ENCODE assay signal across 8 mouse cellular contexts in genomic region chr5:100158301-100158700, GRCm38 (mm10). TPM values are rescaled to one million over a fixed set of nuclear protein-coding genes. Genes with fewer than 3 reads are reported as not detected.
DNase-seq lines count a peak whose midpoint lies in the region; ATAC-seq lines count a peak whose summit lies in the region.

No protein-coding gene starts in this region.

- WGBS in lung, embryonic 16.5 days = 16% methylated on average over 13 of the region's 13 CpGs
- 12% methylated on average over 13 of the region's 13 CpGs for WGBS in embryonic facial prominence, embryonic 13.5 days
- WGBS in kidney, embryonic 14.5 days = 13% methylated on average over 13 of the region's 13 CpGs

- H3K36me3 ChIP-seq in lung, embryonic 16.5 days (ENCODE audit: control insufficient read depth, insufficient read depth, low read length) = no peaks in the 10 kb centered on the region
- H3K36me3 ChIP-seq in embryonic facial prominence, embryonic 13.5 days = no peaks in the 10 kb centered on the region
- H3K36me3 ChIP-seq in kidney, embryonic 14.5 days (ENCODE audit: control insufficient read depth, insufficient read depth, low read length) = no peaks in the 10 kb centered on the region

- no peak for ATAC-seq in lung, embryonic 16.5 days (ENCODE audit: low read depth)
- ATAC-seq in embryonic facial prominence, embryonic 13.5 days (ENCODE audit: insufficient number of reproducible peaks, insufficient read depth, low FRiP score, low TSS enrichment, low read depth) = no peak
- no peak for ATAC-seq in kidney, embryonic 14.5 days (ENCODE audit: low FRiP score, low TSS enrichment)

- DNase-seq in lung, postnatal 25 days (ENCODE audit: low spot score) = no peak
- peak; percentile 44 for DNase-seq in neural tube, embryonic 10.5 days (ENCODE audit: extremely low spot score, low spot score)
- DNase-seq in layer of hippocampus, adult 9-11 months = no peak
- DNase-seq in urinary bladder, postnatal 36 days (ENCODE audit: low spot score in 2 of 2) = no peak
- no peak for DNase-seq in right cerebral cortex, postnatal 25 days

- H3K4me1 ChIP-seq in lung, embryonic 16.5 days (replicated peaks; ENCODE audit: control insufficient read depth, insufficient read depth, low read length) = no peaks in the 10 kb centered on the region; the same call in 1 of the 2 replicates
- peaks cover 11% of the 10 kb centered on the region for H3K4me1 ChIP-seq in embryonic facial prominence, embryonic 13.5 days
- 0 out of 2 replicates have a peak, but pooled peaks cover 8% of the 10 kb centered on the region for H3K4me1 ChIP-seq in kidney, embryonic 14.5 days (ENCODE audit: control insufficient read depth, insufficient read depth, low read length)

- no peaks in the 10 kb centered on the region for H3K9me3 ChIP-seq in lung, embryonic 16.5 days (ENCODE audit: control insufficient read depth, low read length)
- H3K9me3 ChIP-seq in embryonic facial prominence, embryonic 13.5 days = no peaks in the 10 kb centered on the region
- H3K9me3 ChIP-seq in kidney, embryonic 14.5 days (ENCODE audit: control insufficient read depth, low read length) = no peaks in the 10 kb centered on the region

- peak overlapping the region; percentile 99 for H3K4me2 ChIP-seq in lung, embryonic 16.5 days (ENCODE audit: low read depth, low read length)
- H3K4me2 ChIP-seq in embryonic facial prominence, embryonic 13.5 days = peak overlapping the region; percentile 100
- H3K4me2 ChIP-seq in kidney, embryonic 14.5 days (replicated peaks; ENCODE audit: low read depth, low read length) = peak overlapping the region; percentile 99

- peak overlapping the region; percentile 75; the same call in 1 of the 2 replicates for H3K9ac ChIP-seq in lung, embryonic 16.5 days (ENCODE audit: low read length)
- H3K9ac ChIP-seq in embryonic facial prominence, embryonic 13.5 days = peak overlapping the region; percentile 66; the same call in 1 of the 2 replicates
- peak overlapping the region; percentile 80; the same call in 1 of the 2 replicates for H3K9ac ChIP-seq in kidney, embryonic 14.5 days (ENCODE audit: low read depth, low read length)

- peak overlapping the region; percentile 73 for H3K4me3 ChIP-seq in lung, embryonic 16.5 days (ENCODE audit: low read length)
- peak overlapping the region; percentile 63 for H3K4me3 ChIP-seq in embryonic facial prominence, embryonic 13.5 days
- H3K4me3 ChIP-seq in kidney, embryonic 14.5 days (ENCODE audit: low read length) = peak overlapping the region; percentile 75

- H3K27ac ChIP-seq in lung, embryonic 16.5 days (ENCODE audit: low read length) = no peak overlapping the region
- no peak overlapping the region for H3K27ac ChIP-seq in embryonic facial prominence, embryonic 13.5 days
- H3K27ac ChIP-seq in kidney, embryonic 14.5 days (ENCODE audit: low read depth, low read length) = no peak overlapping the region

- peaks cover 14% of the 10 kb centered on the region for H3K27me3 ChIP-seq in lung, embryonic 16.5 days (ENCODE audit: control insufficient read depth, insufficient read depth, low read depth, low read length)
- peaks cover 53% of the 10 kb centered on the region for H3K27me3 ChIP-seq in embryonic facial prominence, embryonic 13.5 days
- H3K27me3 ChIP-seq in kidney, embryonic 14.5 days (ENCODE audit: control insufficient read depth, insufficient read depth, low read length) = peaks cover 6% of the 10 kb centered on the region

RNA-seq across cellular contexts. Expression of gene Tmem150c, which starts 1.3 kb away (rescaled TPM):
- 9.4 and 10.1 TPM in 2 replicates for polyA plus RNA-seq in lung, embryonic 16.5 days (2015; fragmentation: Nextera tagmentation; extraction: Ambion mirVana)
- 1.9 and 2.4 TPM in 2 replicates for polyA plus RNA-seq in embryonic facial prominence, embryonic 13.5 days (2015; fragmentation: Nextera tagmentation; extraction: Ambion mirVana)
- polyA plus RNA-seq in kidney, embryonic 14.5 days (2014; fragmentation: Nextera tagmentation; extraction: Ambion mirVana) = 10.3 and 12.7 TPM in 2 replicates
